Mouse (Mus musculus): ENCODE measurements at regions not wholly inside any gene's neighbourhood (a gene's known extent, or its start where the extent isn't known, plus 50 kb on each side); places are given as distances from the start of the nearest gene placed in this dataset.

GRCm38 (mm10) chr2:92838012-92838411 is 76.9 kb upstream of the Syt13 start:
- no peaks in the 10 kb centered on the region for H3K4me1 ChIP-seq (ENCODE audit: control insufficient read depth, insufficient read depth, low read length)
- no peak overlapping the region for H3K9ac ChIP-seq (ENCODE audit: low read depth, low read length)
- H3K36me3 ChIP-seq (ENCODE audit: control insufficient read depth, insufficient read depth, low read length) = no peaks in the 10 kb centered on the region
- DNase-seq = no peak
- peaks cover 2% of the 10 kb centered on the region; the same call in 1 of the 2 replicates for H3K27me3 ChIP-seq (ENCODE audit: control insufficient read depth, insufficient read depth, low read length)
- no peak overlapping the region for H3K4me3 ChIP-seq
- WGBS = 88% methylated on average over 5 of the region's 5 CpGs
- no peaks in the 10 kb centered on the region for H3K79me2 ChIP-seq (replicated peaks; ENCODE audit: control insufficient read depth, insufficient read depth, low read length)
- TF ChIP-seq POLR2A (IDR thresholded peaks at IDR 0.05; ENCODE audit: insufficient read depth, low read depth, low read length) (no peak), CTCF (IDR thresholded peaks at IDR 0.05) (no peak), EP300 (IDR thresholded peaks at IDR 0.05; ENCODE audit: insufficient read depth, low read depth, low read length) (no peak)
- H3K27ac ChIP-seq = no peak overlapping the region
- intact Hi-C loops (cut with DNase I) = no loop called here

- 19% methylated on average over 4 of the region's 4 CpGs for whole genome bisulfite sequencing
- TF ChIP-seq POLR2A (IDR thresholded peaks at IDR 0.05; ENCODE audit: insufficient read depth, low read depth, low read length) (no peak), CTCF (IDR thresholded peaks at IDR 0.05) (peak; percentile 61)
- Histone ChIP-seq H3K9ac (ENCODE audit: low read depth, low read length) (no peak overlapping the region), H3K4me3 (no peak overlapping the region), H3K27me3 (ENCODE audit: control insufficient read depth, insufficient read depth, low read length) (peaks cover 2% of the 10 kb centered on the region; the same call in 1 of the 2 replicates), H3K36me3 (ENCODE audit: control insufficient read depth, insufficient read depth, low read length) (no peaks in the 10 kb centered on the region), H3K27ac (no peak overlapping the region), H3K79me2 (replicated peaks; ENCODE audit: control insufficient read depth, insufficient read depth, low read length) (no peaks in the 10 kb centered on the region), H3K4me1 (ENCODE audit: control insufficient read depth, insufficient read depth, low read length) (no peaks in the 10 kb centered on the region)
- intact Hi-C loops (cut with DNase I) = loop anchor here (1.0 kb wide), 1 partner anchor 354 kb away; no protein-coding TSS in a partner anchor
- peak; percentile 17 to 60 for DNase-seq
Measured at GRCm38 (mm10) chr2:92840009-92840408, 74.9 kb upstream of the Syt13 start.

DNA sequence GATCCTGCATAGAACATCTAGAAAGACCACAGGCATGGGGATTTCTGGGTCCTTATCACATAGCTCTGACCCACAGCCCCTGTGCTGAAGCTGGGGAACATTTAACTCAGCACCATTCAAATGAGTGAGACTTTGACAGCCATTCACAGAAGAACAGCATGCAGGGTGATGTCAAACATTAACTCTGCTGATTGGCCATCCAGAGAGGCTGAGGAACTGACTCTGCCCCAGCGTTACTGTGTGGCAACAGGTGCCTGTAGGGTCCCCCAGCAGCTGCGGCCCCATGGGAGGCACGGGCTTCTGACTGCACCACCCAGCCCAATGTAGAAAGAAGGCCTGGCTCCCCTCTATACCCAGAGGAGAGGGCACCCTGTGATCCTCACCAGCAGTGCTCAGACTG is 73.3 kb upstream of the Syt13 start:
- intact Hi-C loops (cut with DNase I) = no loop called here
- Histone ChIP-seq H3K36me3 (ENCODE audit: control insufficient read depth, insufficient read depth, low read length) (no peaks in the 10 kb centered on the region), H3K4me3 (no peak overlapping the region), H3K79me2 (replicated peaks; ENCODE audit: control insufficient read depth, insufficient read depth, low read length) (no peaks in the 10 kb centered on the region), H3K9ac (ENCODE audit: low read depth, low read length) (no peak overlapping the region), H3K27me3 (ENCODE audit: control insufficient read depth, insufficient read depth, low read length) (peaks cover 2% of the 10 kb centered on the region; the same call in 1 of the 2 replicates), H3K4me1 (ENCODE audit: control insufficient read depth, insufficient read depth, low read length) (no peaks in the 10 kb centered on the region), H3K27ac (no peak overlapping the region)
- WGBS = 51% methylated on average over 3 of the region's 3 CpGs
- DNase-seq = no peak
- TF ChIP-seq CTCF (IDR thresholded peaks at IDR 0.05) = no peak
- TF ChIP-seq EP300 (IDR thresholded peaks at IDR 0.05; ENCODE audit: insufficient read depth, low read depth, low read length) = no peak
- TF ChIP-seq POLR2A (IDR thresholded peaks at IDR 0.05; ENCODE audit: insufficient read depth, low read depth, low read length) = no peak

DNA sequence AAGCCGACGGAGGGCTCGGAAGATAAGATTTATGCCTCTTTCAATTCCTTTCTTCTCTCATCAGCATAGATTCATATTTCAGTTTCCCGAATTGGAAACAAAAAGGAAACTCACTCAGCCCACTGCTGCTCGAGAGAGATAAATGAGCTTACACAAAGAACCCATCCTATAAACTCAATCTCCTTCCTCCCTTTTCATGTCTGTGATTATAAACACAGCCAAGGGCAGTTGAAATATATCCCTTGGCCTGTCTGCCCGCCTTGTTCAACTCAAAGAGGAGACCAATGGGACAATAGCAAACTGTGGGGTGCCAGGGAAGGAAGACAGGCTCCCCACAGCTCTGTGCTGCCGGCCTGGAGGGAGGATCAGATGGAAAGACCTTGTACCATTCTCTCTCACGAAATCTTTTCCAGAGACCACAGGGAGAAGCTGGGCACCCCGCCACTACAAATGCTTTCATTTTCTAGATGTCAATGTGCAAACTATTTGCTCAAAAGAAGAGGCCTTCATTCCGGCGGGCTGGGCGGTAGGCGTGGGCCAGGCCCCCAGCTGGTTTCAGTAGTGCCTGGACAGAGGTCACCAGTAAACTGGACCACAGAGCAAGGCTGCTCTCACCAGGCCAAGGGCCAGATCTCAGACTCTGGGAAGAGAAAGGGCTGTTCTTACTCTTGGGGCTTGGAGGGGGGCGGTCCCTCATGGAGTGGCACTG is 69.7 kb upstream of the Syt13 start:
- WGBS = 56% methylated on average over 14 of the region's 14 CpGs
- intact Hi-C loops (cut with DNase I) = no loop called here
- peaks cover 2% of the 10 kb centered on the region; the same call in 1 of the 2 replicates for H3K27me3 ChIP-seq (ENCODE audit: control insufficient read depth, insufficient read depth, low read length)
- no peak overlapping the region for H3K4me3 ChIP-seq
- no peak for TF ChIP-seq POLR2A (IDR thresholded peaks at IDR 0.05; ENCODE audit: insufficient read depth, low read depth, low read length)
- no peak for TF ChIP-seq EP300 (IDR thresholded peaks at IDR 0.05; ENCODE audit: insufficient read depth, low read depth, low read length)
- TF ChIP-seq CTCF (IDR thresholded peaks at IDR 0.05) = no peak
- no peak overlapping the region for H3K27ac ChIP-seq
- no peaks in the 10 kb centered on the region for H3K4me1 ChIP-seq (ENCODE audit: control insufficient read depth, insufficient read depth, low read length)
- no peaks in the 10 kb centered on the region for H3K79me2 ChIP-seq (replicated peaks; ENCODE audit: control insufficient read depth, insufficient read depth, low read length)
- no peak overlapping the region for H3K9ac ChIP-seq (ENCODE audit: low read depth, low read length)
- no peaks in the 10 kb centered on the region for H3K36me3 ChIP-seq (ENCODE audit: control insufficient read depth, insufficient read depth, low read length)
- DNase-seq = peak; percentile 33 to 47

DNA sequence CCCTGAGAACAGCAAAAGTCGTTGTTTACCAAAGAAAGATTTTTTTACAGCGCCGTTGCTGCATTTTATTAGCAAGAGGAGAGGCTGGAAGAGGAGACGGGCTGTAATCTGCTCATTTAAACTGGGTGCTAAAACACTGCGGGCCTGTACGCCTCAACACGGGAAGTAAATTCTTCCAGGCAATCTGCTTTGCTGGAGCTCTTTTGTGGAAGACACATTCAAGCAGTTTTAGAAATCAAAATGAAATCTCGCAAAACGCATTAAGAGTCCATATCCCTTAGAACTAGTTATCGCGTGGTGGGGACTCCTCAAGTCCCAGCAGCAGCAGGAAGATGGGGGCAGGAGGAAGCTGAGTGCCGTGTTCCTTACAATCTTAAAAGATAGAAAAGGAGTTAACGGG is 65.9 kb upstream of the Syt13 start:
- H3K9ac ChIP-seq (ENCODE audit: low read depth, low read length) = no peak overlapping the region
- DNase-seq = no peak
- H3K27me3 ChIP-seq (ENCODE audit: control insufficient read depth, insufficient read depth, low read length) = no peaks in the 10 kb centered on the region
- intact Hi-C loops (cut with DNase I) = no loop called here
- no peak overlapping the region for H3K4me3 ChIP-seq
- no peaks in the 10 kb centered on the region for H3K79me2 ChIP-seq (replicated peaks; ENCODE audit: control insufficient read depth, insufficient read depth, low read length)
- H3K27ac ChIP-seq = no peak overlapping the region
- WGBS = 79% methylated on average over 13 of the region's 13 CpGs
- no peaks in the 10 kb centered on the region for H3K36me3 ChIP-seq (ENCODE audit: control insufficient read depth, insufficient read depth, low read length)
- TF ChIP-seq CTCF (IDR thresholded peaks at IDR 0.05) (no peak), EP300 (IDR thresholded peaks at IDR 0.05; ENCODE audit: insufficient read depth, low read depth, low read length) (no peak), POLR2A (IDR thresholded peaks at IDR 0.05; ENCODE audit: insufficient read depth, low read depth, low read length) (no peak)
- no peaks in the 10 kb centered on the region for H3K4me1 ChIP-seq (ENCODE audit: control insufficient read depth, insufficient read depth, low read length)

GRCm38 (mm10) chr2:92851336-92851735 is 63.6 kb upstream of the Syt13 start:
- Histone ChIP-seq H3K27ac (no peak overlapping the region), H3K36me3 (ENCODE audit: control insufficient read depth, insufficient read depth, low read length) (no peaks in the 10 kb centered on the region), H3K79me2 (replicated peaks; ENCODE audit: control insufficient read depth, insufficient read depth, low read length) (no peaks in the 10 kb centered on the region), H3K9ac (ENCODE audit: low read depth, low read length) (no peak overlapping the region), H3K4me1 (ENCODE audit: control insufficient read depth, insufficient read depth, low read length) (no peaks in the 10 kb centered on the region), H3K27me3 (ENCODE audit: control insufficient read depth, insufficient read depth, low read length) (no peaks in the 10 kb centered on the region), H3K4me3 (no peak overlapping the region)
- TF ChIP-seq EP300 (IDR thresholded peaks at IDR 0.05; ENCODE audit: insufficient read depth, low read depth, low read length) (no peak), POLR2A (IDR thresholded peaks at IDR 0.05; ENCODE audit: insufficient read depth, low read depth, low read length) (no peak), CTCF (IDR thresholded peaks at IDR 0.05) (no peak)
- WGBS = 50% methylated on average over 5 of the region's 5 CpGs
- intact Hi-C loops (cut with DNase I) = no loop called here
- DNase-seq = no peak
